Mouse (Mus musculus): ENCODE data around the gene Heatr9. TPM values are rescaled to one million over a fixed set of nuclear protein-coding genes. Genes with fewer than 3 reads are reported as not detected.

Heatr9 gene
- total RNA-seq, 1 experiment from 2014 or later = not detected

DNA sequence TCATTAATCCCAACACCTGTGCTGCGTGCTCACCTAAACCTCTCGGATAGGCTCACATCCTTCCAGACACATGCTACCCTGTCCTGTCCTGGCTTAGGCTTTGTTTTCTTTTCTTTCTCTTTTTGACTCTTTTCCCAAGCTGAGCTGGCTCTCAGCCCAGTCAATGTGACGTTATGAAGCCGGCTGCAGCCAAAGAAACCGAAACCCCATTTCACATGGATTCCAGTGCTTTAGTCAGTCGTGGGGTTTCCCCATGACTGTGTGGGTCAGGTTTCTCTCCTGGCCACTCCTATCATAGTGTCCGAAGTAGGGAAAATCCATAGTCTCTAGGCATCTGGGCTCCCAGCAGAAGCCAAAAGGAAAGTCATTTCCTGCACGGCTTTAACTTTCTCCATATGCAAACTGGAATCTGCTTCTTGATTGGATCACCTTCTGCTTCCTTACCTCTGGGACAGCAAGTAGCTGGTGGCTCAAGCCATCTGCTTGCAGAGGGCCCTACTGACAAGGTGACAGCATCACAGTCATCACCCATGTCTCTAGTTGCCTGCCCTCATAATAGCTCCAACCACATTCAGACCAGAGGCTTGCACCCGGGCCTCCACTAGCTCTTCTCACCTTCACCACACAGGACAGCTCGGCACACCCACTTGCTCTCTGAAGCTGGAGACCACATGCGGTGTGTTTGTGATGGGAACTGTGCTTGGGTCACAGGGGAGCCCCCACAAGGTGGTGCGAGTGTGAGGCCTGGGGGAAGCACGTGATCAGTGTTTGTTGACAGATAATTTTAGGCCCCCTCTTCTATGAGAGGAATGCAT lies 12.8 kb upstream of the Heatr9 start:
- peak; percentile 41; the same call in 1 of the 2 replicates for ATAC-seq (replicated peaks; ENCODE audit: low read depth, poor library complexity, severe bottlenecking)

DNA sequence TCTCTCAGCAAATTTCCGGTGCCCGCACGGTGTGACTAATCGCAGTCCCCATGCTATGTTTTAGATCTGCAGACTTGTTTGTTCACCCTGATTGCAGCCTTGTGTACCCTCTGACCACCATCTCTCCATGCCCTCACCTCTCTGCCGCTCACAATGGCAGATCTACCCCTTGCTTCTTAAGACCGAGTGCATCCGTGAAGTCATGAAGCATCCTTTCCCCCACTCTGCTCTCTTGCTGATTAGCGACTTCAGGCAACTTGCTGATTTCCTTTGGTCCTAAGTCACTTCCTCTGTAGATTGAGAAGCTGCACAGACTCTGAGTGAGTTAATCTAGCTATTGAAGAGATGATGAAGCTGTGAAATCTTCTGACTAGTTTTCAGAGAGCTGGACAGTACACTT lies 12.2 kb upstream of the Heatr9 start:
- no peak for ATAC-seq (replicated peaks; ENCODE audit: low read depth, poor library complexity, severe bottlenecking)

DNA sequence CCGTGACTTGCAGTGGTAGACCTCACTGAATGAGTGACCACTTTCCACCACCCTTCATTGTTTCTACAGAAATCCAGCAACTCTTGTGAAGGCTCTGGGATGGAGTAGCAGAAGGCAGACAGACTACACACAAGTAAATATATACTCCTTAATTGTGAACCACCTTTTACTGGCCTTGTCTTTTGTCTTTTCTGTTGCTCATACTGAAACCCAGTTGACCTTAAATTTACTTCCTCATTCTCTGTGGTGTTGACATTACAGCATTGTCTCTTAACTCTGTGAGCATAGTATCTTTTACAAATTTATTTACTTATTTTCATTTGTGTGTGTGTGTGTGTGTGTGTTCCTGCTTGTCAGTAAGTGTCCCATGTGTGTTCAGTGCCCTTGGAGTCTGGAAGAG lies 11.2 kb upstream of the Heatr9 start:
- ATAC-seq (replicated peaks; ENCODE audit: low read depth, poor library complexity, severe bottlenecking) = no peak

DNA sequence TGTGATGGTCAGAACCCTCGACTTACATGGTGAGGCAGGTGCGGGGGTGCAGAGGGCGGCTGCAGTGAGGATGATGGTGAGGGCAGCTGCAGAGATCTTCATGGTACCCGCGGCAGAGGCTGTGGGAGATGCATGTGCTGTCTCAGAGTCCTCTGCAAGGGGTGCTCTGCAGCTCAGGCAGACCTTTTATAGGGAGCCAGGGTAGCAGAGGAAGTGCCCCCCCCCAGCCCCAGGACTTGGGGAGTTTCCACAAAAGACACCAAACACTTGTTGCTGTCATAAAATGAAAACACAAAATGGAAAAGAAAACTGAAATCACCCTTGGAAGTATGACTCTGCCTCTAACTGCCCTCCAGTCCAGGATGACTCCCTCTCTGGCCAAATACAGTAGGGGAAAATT lies 8.4 kb upstream of the Heatr9 start, which contains the start of gene Ccl5:
Gene Ccl5 (minus strand): TSS at position 159 of the 400 bp plus-strand sequence.
- no peak for ATAC-seq (replicated peaks; ENCODE audit: low read depth, poor library complexity, severe bottlenecking)

DNA sequence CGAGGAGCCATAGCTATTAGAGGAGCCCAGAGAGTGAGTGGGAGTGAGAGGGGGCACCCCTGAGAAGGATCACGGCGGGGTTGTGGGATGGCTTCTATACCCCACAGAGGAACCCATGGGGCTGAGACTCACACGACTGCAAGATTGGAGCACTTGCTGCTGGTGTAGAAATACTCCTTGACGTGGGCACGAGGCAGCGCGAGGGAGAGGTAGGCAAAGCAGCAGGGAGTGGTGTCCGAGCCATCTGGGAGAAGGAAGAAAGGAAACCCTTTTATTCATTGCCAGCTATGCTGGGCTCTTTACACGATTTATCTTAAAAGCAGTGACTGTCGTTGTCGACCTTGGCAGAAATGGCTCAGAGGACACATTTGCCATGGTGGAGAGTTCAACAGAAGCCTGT lies 7.0 kb upstream of the Heatr9 start:
- ATAC-seq (replicated peaks; ENCODE audit: low read depth, poor library complexity, severe bottlenecking) = no peak

DNA sequence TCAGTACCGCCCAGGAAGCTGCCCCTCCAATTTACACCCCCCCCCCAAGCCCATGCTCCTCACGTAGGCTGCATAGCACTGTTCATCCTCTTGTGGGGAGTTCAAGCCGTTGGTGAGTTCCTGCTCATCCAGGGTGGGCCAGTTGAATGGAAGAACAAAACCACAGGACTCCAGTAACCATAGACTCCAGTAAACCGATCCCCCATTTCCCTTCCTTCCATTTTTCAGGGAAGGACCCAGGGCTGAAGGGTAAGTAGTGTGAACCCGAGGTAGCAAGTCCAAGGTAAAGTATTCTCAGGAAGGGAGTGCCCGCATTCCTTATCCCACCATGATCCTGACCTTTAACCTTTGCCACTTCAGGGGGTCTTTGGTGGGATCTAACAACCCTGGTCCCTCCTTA lies 3.6 kb downstream of the Heatr9 start:
- ATAC-seq (replicated peaks; ENCODE audit: low read depth, poor library complexity, severe bottlenecking) = no peak

DNA sequence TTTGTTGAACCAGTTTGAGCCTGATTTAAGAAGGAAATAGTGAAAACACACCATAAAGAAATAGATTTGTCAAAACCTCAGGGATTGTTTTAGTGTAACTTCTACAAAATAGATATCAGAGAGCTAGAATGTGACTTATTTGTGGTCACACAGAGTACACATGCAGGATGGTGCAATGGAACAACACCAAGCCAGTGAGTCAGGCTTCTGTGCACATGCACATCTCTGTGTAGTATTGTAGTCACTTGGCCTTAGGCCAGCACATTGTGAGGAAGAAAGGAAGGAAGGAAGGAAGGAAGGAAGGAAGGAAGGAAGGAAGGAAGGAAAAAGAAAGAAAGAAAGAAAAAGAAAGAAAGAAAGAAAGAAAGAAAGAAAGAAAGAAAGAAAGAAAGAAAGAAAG lies 4.8 kb downstream of the Heatr9 start:
- ATAC-seq (replicated peaks; ENCODE audit: low read depth, poor library complexity, severe bottlenecking) = no peak

DNA sequence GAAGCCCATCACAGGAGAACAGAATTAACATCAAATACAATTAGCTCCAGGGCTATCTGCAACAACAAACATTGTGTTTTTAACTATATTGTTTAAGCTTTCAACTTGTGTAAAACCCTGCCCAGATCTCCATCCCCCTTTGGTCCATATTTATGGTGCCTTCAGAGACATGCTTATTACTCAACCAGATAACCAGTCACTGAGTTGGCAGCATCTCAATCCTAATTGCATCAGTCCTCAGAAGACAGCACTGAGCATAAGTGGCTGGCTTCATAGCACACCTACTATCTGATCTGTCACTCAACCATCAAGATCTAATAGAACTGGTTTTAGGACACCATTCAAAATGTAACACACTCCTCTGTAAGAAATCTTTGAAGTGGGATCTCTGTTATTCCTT lies 12.5 kb downstream of the Heatr9 start:
- no peak for ATAC-seq (replicated peaks; ENCODE audit: low read depth, poor library complexity, severe bottlenecking)

DNA sequence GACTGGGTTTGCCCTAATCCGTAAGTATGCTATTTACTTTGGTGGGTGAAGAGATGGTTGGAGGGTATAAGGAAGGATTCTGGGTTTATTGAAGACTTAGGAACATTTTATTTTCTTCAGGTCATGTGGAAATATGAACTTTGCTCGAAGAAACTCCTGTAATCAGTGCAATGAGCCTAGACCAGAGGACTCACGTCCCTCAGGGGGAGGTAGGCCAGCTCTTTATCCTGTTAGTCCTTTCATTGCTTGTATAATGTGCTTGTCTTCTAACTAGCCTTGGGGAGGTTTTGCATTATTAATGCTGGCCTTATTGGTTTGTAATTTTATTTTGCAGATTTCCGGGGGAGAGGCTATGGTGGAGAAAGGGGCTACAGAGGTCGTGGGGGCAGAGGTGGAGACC lies 17.7 kb downstream of the Heatr9 start:
- ATAC-seq (replicated peaks; ENCODE audit: low read depth, poor library complexity, severe bottlenecking) = no peak

DNA sequence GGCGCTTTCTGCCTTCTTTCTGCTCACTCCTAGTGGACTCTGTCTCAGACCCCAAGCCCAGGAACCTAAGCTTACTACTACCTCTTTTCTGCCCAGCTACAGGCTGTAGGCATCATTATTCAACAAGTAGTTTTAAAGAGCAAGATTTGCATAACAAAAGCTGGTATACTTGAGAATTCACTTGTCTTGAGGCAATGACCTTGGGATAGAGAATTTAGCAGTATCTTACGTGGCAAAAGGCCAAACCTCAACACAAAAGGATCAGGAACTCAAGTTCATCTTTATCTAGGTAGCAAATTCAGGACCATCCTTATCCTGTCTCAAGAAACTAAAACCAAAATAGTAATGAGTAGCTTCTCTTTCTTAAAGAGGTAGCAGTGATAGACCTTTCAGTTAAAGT lies 26.4 kb downstream of the Heatr9 start:
- no peak for ATAC-seq (replicated peaks; ENCODE audit: low read depth, poor library complexity, severe bottlenecking)

DNA sequence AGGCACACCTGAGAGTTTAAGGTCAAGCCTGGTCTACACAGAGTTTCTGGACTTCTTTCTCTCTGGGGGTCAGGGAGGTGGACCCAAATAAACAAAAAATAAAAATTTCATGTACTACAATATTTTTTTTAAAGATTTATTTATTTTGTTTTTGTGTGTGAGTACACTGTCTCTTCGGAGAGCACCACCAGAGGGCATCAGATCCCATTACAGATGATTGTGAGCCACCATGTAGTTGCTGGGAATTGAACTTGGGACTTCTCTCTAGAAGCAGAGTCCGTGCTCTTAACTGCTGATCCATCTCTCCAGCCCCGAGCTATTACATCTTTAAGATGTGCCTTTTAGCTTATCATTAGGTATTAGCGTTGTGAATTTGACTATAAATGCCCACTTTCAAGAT lies 30.5 kb downstream of the Heatr9 start:
- no peak for ATAC-seq (replicated peaks; ENCODE audit: low read depth, poor library complexity, severe bottlenecking)

DNA sequence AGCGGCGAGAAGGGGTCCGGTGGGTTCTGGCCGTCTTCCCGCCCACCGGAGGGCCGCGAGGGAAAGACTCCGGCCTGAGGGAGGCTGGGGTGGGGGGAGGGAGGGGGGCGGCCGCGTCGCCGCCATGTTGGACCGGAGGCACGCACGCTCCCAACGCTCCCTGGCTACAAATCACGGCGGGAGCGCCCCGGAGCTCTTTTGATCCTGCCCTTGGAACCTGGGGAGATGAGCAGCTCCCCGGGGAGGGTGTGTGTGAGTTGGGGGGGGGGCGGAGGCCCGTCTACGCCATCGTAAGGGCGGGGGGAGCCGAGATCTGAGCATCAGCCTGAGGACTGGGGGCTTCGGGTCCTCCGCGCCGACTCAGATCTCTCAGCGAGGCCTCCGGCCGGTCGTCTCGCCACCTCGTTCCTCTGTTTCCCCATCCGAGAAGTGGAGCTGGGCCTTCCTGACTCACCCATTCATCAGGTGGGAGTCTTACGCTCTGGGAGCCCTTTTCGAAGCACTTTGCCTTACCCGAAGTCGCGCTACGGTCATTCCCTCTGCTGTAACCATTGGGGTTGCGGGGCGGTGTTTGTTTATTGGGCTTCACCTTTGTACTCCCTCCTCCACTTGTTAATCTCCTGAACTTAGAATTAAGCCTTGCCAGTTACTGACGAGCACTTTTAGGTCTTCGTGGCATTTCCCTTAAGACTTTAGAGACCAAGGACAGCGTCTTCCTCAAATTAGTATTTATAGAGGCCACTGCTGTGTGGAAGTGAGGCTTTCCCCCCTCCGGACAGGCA lies 48.5 kb downstream of the Heatr9 start:
- ATAC-seq (replicated peaks; ENCODE audit: low read depth, poor library complexity, severe bottlenecking) = peak; percentile 7; the same call in 1 of the 2 replicates

DNA sequence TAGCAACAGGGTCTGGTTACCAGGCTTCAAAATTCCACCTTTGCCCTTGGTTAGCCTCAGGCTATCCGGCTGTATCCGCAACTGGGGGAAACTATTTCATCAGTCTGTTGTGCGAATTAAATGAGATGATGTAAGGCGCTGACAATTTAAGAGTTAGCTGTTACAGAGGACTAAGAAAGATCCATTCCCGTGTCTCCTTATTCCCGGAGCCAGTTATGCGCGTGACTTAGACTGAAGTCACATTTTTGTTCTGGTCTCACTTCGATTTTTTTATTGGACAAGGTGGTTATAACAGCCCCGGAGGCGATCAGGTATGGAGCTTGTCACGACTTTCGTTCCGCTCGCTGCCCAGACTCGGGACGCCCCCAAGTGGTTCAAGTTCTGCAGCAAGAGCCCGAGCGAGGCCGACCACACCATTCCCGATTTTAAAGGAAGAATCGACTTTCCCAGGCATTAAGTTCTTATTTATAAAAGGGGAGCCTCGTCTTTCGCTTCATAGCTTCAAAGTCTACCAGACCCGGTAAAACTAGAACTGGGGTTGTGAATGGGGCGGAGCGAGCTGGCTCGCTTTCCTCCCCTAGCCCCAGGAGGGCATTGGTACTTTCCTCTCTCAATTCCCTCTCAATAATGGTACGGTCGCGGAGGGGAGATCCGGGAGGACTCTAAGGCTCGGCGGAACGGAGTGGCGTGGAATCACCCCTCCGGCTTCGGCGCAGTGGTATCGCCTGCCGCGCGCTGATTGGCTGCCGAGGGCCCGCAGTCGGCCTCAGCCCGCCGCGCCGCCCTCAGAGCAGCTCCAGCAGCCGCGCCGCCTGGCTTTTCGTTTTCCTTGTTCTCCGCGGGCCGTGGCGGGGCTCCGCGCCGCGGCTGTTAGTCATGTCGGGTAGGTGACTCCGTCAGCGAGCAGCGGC lies 49.4 kb downstream of the Heatr9 start, which contains the start of gene Taf15:
Gene Taf15 (plus strand): TSS at position 763 of the 911 bp plus-strand sequence.
- peak; percentile 99 for ATAC-seq (replicated peaks; ENCODE audit: low read depth, poor library complexity, severe bottlenecking)

DNA sequence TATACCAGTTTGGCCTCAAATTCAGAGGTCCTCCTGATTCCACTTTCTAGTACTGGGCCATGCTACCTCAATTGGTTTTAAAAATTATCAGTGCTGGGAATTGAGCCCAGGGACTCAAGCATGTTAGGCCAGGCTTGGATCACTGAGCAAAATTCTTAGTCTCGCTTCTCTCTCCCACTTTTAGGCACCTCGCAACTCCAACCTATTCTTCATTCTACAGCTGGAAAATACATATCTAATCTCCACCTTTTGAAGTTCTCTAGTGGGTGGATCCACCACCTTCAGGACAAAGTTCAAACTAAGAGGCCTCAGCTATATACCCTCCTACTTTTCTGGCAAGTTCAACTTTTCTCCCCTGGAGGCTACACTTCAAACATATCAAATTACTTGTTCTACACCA lies 50.2 kb downstream of the Heatr9 start:
- ATAC-seq (replicated peaks; ENCODE audit: low read depth, poor library complexity, severe bottlenecking) = no peak

DNA sequence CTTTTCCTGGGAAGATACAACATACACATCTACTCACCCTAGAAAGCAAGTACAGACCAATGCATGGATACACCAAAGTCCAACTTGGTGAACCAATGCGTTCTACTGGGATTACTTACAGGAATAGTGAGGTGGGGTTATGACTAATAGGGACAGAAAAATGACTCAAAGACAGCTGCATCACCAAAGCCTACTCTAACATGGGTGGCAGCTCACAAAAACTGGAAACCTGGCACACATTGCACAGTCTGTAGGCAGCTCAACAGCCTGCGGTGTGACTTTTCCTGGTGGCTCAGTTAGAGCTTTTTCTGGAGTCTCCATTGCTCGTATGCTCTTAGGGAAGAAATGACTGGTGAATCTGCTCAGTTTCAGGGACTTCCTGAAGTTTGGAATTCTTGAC lies 53.2 kb downstream of the Heatr9 start:
- ATAC-seq (replicated peaks; ENCODE audit: low read depth, poor library complexity, severe bottlenecking) = no peak

DNA sequence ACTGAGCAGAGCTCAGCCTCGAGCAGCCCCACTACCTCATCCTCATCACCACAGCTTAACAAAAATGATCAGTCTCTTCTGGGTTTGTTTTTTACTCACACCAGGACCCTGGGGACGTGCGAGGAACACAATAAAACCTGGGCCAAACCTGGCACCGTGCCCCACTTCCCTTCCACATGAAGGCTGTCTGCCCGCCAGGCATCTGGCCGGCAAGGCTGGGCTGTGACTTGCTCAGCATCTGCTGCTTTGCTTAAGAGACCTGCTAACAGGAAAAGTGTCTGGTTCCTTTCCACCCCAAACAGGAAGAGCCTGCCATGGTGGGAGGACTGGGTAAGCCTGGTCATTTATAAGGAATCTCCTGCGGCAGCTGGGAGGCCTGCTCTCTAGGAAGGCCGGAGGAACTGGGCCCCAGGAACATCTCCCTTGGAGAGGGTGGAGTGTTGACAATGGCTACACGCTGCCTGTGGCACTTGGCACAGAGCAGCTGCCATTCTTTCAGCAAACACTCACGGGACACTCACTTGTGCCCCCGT lies 54.8 kb downstream of the Heatr9 start:
- ATAC-seq (replicated peaks; ENCODE audit: low read depth, poor library complexity, severe bottlenecking) = peak; percentile 36

DNA sequence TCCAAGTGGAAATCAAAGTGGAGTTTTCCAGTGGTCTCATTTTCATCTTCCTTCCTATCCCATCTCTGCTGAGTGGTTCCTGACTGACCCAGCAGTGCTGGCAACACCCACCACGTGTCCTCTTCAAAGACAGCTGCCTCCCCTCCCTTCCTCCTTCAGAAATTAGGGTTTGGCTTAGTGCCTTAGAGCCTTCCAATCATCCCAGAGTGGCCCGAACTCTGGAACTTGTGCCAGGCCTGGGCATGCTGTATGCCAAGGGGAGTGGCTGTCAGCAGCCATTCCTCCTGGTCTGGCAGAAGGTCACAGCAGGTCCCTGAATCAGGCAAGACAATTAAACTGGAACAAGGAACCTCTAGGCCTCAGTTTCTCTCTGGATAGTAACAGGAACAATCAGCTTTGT lies 56.0 kb downstream of the Heatr9 start:
- no peak for ATAC-seq (replicated peaks; ENCODE audit: low read depth, poor library complexity, severe bottlenecking)

DNA sequence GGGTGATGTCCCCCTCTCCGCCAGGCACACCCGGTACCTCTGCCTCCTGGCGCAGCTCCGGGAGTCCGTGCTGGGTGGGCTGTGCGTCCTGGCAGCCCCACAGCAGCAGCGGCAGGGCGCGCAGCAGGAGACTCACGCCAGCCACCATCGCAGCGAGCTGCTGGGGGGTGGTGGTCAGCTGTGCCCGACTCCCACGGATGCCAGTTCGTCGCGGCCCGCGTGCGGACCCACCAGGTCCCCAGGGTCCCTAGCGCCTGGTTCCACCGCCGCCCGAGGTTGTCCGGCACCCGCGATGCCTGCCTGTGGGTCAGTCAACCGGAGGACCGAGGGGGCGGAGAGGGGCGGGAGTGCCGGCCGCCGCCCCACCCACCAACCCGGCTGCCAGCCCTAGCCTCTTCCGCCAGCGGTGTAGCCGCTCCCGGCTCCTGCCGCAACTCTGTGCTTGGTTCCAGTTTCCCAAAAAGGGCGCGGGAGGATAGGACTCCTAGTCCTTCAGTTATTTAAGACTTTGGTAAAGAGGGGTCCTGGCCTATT lies 59.2 kb downstream of the Heatr9 start, which contains the start of gene Mmp28:
Gene Mmp28 (minus strand): TSS at position 361 of the 534 bp plus-strand sequence.
- peak; percentile 48 for ATAC-seq (replicated peaks; ENCODE audit: low read depth, poor library complexity, severe bottlenecking)
